Mouse (Mus musculus) lung, postnatal 0 days (tissue): ENCODE results near the gene Gm11114.

Experiments used
- CTCF ChIP-seq: IDR thresholded peaks from 2 replicates; pipeline ENCODE4 v1.5.1; 2016; ENCODE audit warnings: antibody characterized with exemption, mild to moderate bottlenecking
- EP300 ChIP-seq: IDR thresholded peaks from 2 replicates; pipeline ENCODE4 v1.6.1; 2016; ENCODE audit warnings: antibody characterized with exemption, mild to moderate bottlenecking, control low read depth

GRCm38 (mm10) chr9:85331521-85331920, 18.9 kb downstream of the Gm11114 start:
- TF ChIP-seq CTCF (no peak), EP300 (no peak)
